Mouse (Mus musculus): Measurements from ENCODE around the gene Krt80. TPM values are rescaled to one million over a fixed set of nuclear protein-coding genes. Genes with fewer than 3 reads are reported as not detected.

The Krt80 gene
- total RNA-seq, 2 experiments from 2014 or later = 1.6 to 1.9 TPM

DNA sequence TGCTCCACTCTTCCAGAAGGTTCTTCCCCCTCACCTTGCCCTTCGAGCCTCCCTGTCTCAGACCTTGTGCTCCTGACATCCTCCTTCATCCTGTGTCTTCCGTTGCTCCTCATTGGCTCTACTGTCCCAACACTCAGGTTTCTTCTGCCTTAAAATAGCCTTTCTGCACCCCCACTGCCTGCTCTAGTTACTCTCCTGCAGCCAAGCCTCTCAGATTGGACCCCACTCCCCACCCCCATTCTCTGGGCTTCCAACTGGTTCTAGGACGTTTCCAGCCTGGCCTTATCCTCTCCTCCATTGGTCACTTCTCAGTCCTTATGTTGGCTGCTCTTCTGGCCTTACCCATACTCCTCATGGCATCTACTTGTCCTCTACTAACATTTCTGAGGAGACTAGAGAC lies 67.8 kb downstream of the Krt80 start:
- intact Hi-C loops (cut with DNase I) = no loop called here

DNA sequence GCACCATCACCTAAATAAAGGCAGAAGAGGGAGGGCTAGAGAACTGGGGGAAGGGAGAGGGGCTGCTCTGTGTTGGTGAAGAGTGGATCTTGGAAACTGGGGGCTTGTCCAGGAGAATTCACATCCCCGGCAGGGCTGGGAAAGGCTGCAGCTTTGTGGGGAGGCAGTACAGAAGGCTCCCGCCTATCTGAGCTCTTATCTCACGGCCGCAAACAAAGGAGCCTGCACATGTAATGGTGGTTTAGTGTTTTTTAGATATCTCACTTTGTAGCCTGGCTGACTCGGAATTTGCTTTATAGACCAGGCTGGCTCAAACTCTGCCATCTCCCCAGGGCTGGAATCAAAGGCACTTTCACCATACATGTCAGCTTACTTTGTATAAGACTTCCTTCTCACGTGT lies 69.8 kb downstream of the Krt80 start:
- intact Hi-C loops (cut with DNase I) = no loop called here
- no peak for DNase-seq (ENCODE audit: low spot score in 2 of 2)

More for the DNA sequence above, 67.8 kb downstream of the Krt80 start:
- DNase-seq (ENCODE audit: low spot score in 2 of 2) = no peak

DNA sequence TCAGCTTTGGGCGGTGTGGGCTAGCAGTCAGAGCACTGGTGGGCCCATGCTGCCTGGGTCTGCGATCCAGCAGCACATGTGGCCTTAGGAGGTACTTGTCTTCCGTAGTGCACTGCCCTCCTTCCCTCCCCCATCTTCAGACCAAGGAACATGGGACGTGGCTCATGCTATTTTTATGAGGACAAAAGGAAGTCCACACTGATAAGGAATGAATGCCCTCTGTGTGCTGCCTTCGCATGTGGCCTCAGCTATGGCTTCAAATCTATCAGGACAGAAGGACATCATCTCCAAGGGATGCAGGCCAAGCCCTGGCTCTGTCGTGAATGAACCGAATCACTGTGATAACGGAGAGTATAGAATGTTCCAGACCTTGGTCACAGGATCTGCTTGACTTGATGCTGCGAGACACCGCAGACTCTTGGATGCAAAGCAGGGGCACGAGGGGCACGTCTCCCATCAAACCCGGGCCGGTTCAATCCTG lies 70.4 kb downstream of the Krt80 start:
- intact Hi-C loops (cut with DNase I) = no loop called here
- DNase-seq (ENCODE audit: low spot score in 2 of 2) = no peak

DNA sequence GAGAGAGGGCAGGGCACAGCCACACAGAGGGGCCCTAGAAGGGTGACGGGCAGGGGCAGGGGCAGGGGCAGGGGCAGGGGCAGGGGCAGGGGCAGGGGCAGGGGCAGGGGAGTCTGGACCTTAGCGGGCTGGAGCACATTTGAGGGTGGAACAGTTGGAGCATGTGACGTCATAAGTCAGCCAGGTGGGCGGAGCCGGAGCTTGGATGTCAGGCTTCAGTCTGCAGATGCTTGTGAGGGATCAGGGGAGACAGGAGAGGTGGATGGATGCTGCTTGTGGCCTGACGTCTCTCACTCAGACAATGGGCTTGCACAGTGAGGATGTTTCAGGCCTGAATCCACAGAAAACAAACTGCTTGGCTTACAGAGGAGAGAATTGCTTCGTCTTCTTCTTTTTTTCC lies 71.4 kb downstream of the Krt80 start:
- intact Hi-C loops (cut with DNase I) = no loop called here
- DNase-seq (ENCODE audit: low spot score in 2 of 2) = no peak

DNA sequence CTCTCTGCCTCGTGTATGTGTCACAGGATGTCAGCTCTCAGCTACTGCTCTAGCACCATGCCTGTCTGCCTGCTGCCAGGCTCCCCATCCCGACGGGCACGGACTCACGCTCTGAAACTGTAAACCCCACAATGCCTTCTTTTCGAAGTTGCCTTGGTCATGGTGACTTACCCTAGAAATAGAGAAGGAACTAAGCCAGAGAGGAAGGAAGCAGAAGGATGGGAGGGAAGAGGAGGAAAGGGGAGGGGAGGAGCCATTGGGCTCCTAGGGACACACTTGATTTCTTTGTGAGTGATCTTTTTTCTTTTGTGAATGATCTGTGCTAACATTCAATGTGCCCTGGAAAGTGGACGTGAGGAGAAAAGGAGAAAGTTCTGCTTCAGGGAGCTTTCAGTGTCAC lies 72.0 kb downstream of the Krt80 start:
- intact Hi-C loops (cut with DNase I) = no loop called here

More for the DNA sequence above, 72.0 kb downstream of the Krt80 start:
- DNase-seq (ENCODE audit: low spot score in 2 of 2) = no peak

Small RNAs within 50 kb of the gene (microRNA-seq; reads per million reads assigned to microRNA genes)
- gene Mir1941 = 6.7 to 12.1 reads per million in 2 experiments

Other genes with a start within 250 kb of the Krt80 start
- 10 to 100 TPM; 12.9 to 17.1 TPM for gene Acvrl1, start 241.6 kb downstream of the Krt80 start, total RNA-seq (2021)
- 100 to 1,000 TPM; 112 to 121 TPM for gene Acvr1b, start 196.1 kb downstream of the Krt80 start, total RNA-seq (2021)
- 10 to 100 TPM; 58.2 to 67.1 TPM for gene Grasp, start 146.0 kb downstream of the Krt80 start, total RNA-seq (2021)
- gene Nr4a1, start 115.9 kb downstream of the Krt80 start, total RNA-seq (2021) = 10 to 100 TPM; 65.6 to 78.4 TPM
- 10 to 100 TPM; 38.5 to 43.2 TPM for gene Atg101, start 85.9 kb downstream of the Krt80 start, total RNA-seq (2021)
- under 1 TPM; 0.24 to 0.49 TPM for gene 6030408B16Rik, start 77.0 kb downstream of the Krt80 start, total RNA-seq (2021)
- under 1 TPM; 0.22 to 0.30 TPM for gene Krt7, start 40.9 kb upstream of the Krt80 start, total RNA-seq (2021)
- gene Krt87, start 68.6 kb upstream of the Krt80 start, total RNA-seq (2021) = under 1 TPM in 1 of 2 experiments, not detected in 1; 0.15 TPM
- gene Krt88, start 77.6 kb upstream of the Krt80 start, total RNA-seq (2021) = not detected
- gene Krt81, start 93.6 kb upstream of the Krt80 start, total RNA-seq (2021) = not detected
- gene Krt86, start 103.3 kb upstream of the Krt80 start, total RNA-seq (2021) = not detected
- gene Krt83, start 121.3 kb upstream of the Krt80 start, total RNA-seq (2021) = not detected
- not detected for gene Gm49425, start 147.1 kb upstream of the Krt80 start, total RNA-seq (2021)
- not detected for gene Krt84, start 162.7 kb upstream of the Krt80 start, total RNA-seq (2021)
- gene Krt82, start 180.5 kb upstream of the Krt80 start, total RNA-seq (2021) = not detected
- not detected for gene Krt90, start 192.8 kb upstream of the Krt80 start, total RNA-seq (2021)
- gene Krt75, start 203.7 kb upstream of the Krt80 start, total RNA-seq (2021) = not detected

All from left cerebral cortex, postnatal 14 days (tissue).